Mouse (Mus musculus) bone marrow, adult 2 months (tissue): ENCODE data around the gene Slc15a4. TPM values are rescaled to one million over a fixed set of nuclear protein-coding genes. Genes with fewer than 3 reads are reported as not detected.

Experiments
- H3K27ac ChIP-seq: fragments of 200-500 bp; 2 replicates; pipeline ENCODE4 v1.5.1; 2012; ENCODE audit warnings: low read depth, mild to moderate bottlenecking, control low read depth, inconsistent platforms, low read length; ENCODE audit not compliant: control insufficient read depth, poor library complexity, insufficient read depth
- H3K4me1 ChIP-seq: fragments of 200-500 bp; 2 replicates; pipeline ENCODE4 v1.6.1; 2011; ENCODE audit warnings: low read length; ENCODE audit not compliant: control insufficient read depth, insufficient read depth
- H3K4me3 ChIP-seq: fragments of 200-500 bp; replicated peaks from 2 replicates; pipeline ENCODE3; 2011; ENCODE audit warnings: mild to moderate bottlenecking, low read depth, low read length, control low read depth; ENCODE audit not compliant: control insufficient read depth
- CTCF ChIP-seq: fragments of 200-500 bp; IDR thresholded peaks from 2 replicates; pipeline ENCODE4 v1.5.1; 2011; ENCODE audit warnings: low read length, control low read depth; ENCODE audit not compliant: control insufficient read depth, insufficient read depth
- POLR2A ChIP-seq: fragments of 200-500 bp; IDR thresholded peaks from 2 replicates; pipeline ENCODE4 v1.6.1; 2011; ENCODE audit warnings: low read depth, mild to moderate bottlenecking, control low read depth, low read length, borderline replicate concordance; ENCODE audit not compliant: control insufficient read depth
- WGBS: fragments of 180-500 bp; shearing (Covaris S2); methylation state at CpG from one replicate; pipeline ENCODE4 v1.1.7; 2018; 5-methylcytosine and 5-hydroxymethylcytosine counted together
- polyA plus RNA-seq: library from polyadenylated mRNA; stranded (reverse); fragments of >200 nt; gene quantifications from 2 replicates; pipeline ENCODE4 v1.2.4, GENCODE M21; 2011; ENCODE audit warnings: low replicate concordance; ENCODE audit not compliant: missing spikeins, insufficient read depth, insufficient read length

The Slc15a4 gene
- polyA plus RNA-seq, 1 experiment: 30.1 TPM

DNA sequence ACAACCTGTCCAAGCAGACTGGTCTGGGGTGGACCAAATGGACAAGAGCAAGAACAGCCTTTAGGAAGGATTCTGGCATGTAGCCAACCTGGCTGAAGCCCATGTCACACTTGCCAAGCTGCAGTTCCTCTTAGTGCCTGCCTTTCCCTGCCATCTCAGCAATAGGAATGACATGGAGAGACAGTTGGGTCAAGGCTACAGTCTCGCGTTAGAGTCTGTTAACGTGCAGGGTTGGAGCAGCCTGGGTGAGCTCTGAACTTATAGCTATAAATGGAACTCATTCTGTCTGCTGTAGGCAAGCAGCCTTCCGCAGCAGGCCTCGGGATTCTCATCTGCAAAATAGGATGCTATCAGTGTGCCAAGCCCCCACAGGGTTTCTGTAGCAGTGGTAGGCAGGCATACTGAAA lies 86.1 kb downstream of the Slc15a4 start:
- Histone ChIP-seq H3K4me3 (no peak overlapping the region), H3K27ac (no peak overlapping the region), H3K4me1 (no peaks in the 10 kb centered on the region)
- no peak for TF ChIP-seq CTCF
- TF ChIP-seq POLR2A: no peak
- WGBS: 82% methylated on average over 5 of the region's 5 CpGs

Other genes starting within 250 kb of the Slc15a4 start
- gene Glt1d1, start 635 bp downstream of the Slc15a4 start, polyA plus RNA-seq: 1.8 and 4.8 TPM in 2 replicates